Mouse (Mus musculus): ENCODE measurements around the gene Vmp1. TPM values are rescaled to one million over a fixed set of nuclear protein-coding genes. Genes with fewer than 3 reads are reported as not detected.

The Vmp1 gene
- polyA plus RNA-seq, 1 experiment: 55.3 TPM

GRCm38 (mm10) chr11:86650676-86651075, 33.0 kb downstream of the Vmp1 start:
- TF ChIP-seq POLR2A (IDR thresholded peaks at IDR 0.05; ENCODE audit: low read depth, low read length) (no peak), CTCF (conservative IDR thresholded peaks at IDR 0.05; ENCODE audit: insufficient read depth, insufficient read length, low read depth, low read length) (no peak)
- no peaks in the 10 kb centered on the region for H3K27me3 ChIP-seq (replicated peaks; ENCODE audit: control insufficient read depth, insufficient read depth, low read length)
- no peaks in the 10 kb centered on the region; the same call in 1 of the 2 replicates for H3K4me1 ChIP-seq (ENCODE audit: control insufficient read depth, insufficient read depth, low read length)
- 81% methylated on average over 6 of the region's 6 CpGs for WGBS
- no peak for DNase-seq
- no peaks in the 10 kb centered on the region for H3K36me3 ChIP-seq (ENCODE audit: control insufficient read depth, insufficient read depth, low read length)
- H3K27ac ChIP-seq (ENCODE audit: insufficient read depth, low read depth, low read length): no peak overlapping the region
- no peak overlapping the region for H3K4me3 ChIP-seq (ENCODE audit: insufficient read depth, low read depth, low read length)

GRCm38 (mm10) chr11:86649542-86649941, 34.1 kb downstream of the Vmp1 start:
- Histone ChIP-seq H3K27ac (ENCODE audit: insufficient read depth, low read depth, low read length) (no peak overlapping the region), H3K36me3 (ENCODE audit: control insufficient read depth, insufficient read depth, low read length) (no peaks in the 10 kb centered on the region), H3K4me1 (ENCODE audit: control insufficient read depth, insufficient read depth, low read length) (no peaks in the 10 kb centered on the region; the same call in 1 of the 2 replicates), H3K27me3 (replicated peaks; ENCODE audit: control insufficient read depth, insufficient read depth, low read length) (no peaks in the 10 kb centered on the region), H3K4me3 (ENCODE audit: insufficient read depth, low read depth, low read length) (no peak overlapping the region)
- WGBS: 92% methylated on average over 1 of the region's 1 CpGs
- TF ChIP-seq POLR2A (IDR thresholded peaks at IDR 0.05; ENCODE audit: low read depth, low read length) (no peak), CTCF (conservative IDR thresholded peaks at IDR 0.05; ENCODE audit: insufficient read depth, insufficient read length, low read depth, low read length) (no peak)
- DNase-seq: no peak

- 90% methylated on average over 15 of the region's 15 CpGs for WGBS
- Histone ChIP-seq H3K36me3 (ENCODE audit: control insufficient read depth, insufficient read depth, low read length) (0 out of 2 replicates have a peak, but pooled peaks cover 1% of the 10 kb centered on the region), H3K4me3 (ENCODE audit: insufficient read depth, low read depth, low read length) (no peak overlapping the region), H3K27me3 (replicated peaks; ENCODE audit: control insufficient read depth, insufficient read depth, low read length) (no peaks in the 10 kb centered on the region), H3K4me1 (ENCODE audit: control insufficient read depth, insufficient read depth, low read length) (no peaks in the 10 kb centered on the region), H3K27ac (ENCODE audit: insufficient read depth, low read depth, low read length) (no peak overlapping the region)
- TF ChIP-seq CTCF (conservative IDR thresholded peaks at IDR 0.05; ENCODE audit: insufficient read depth, insufficient read length, low read depth, low read length) (no peak), POLR2A (IDR thresholded peaks at IDR 0.05; ENCODE audit: low read depth, low read length) (no peak)
- no peak for DNase-seq
Measured at GRCm38 (mm10) chr11:86647706-86648447, 35.8 kb downstream of the Vmp1 start.

GRCm38 (mm10) chr11:86646885-86647459, 36.7 kb downstream of the Vmp1 start:
- Histone ChIP-seq H3K4me3 (ENCODE audit: insufficient read depth, low read depth, low read length) (no peak overlapping the region), H3K27ac (ENCODE audit: insufficient read depth, low read depth, low read length) (no peak overlapping the region), H3K36me3 (ENCODE audit: control insufficient read depth, insufficient read depth, low read length) (0 out of 2 replicates have a peak, but pooled peaks cover 1% of the 10 kb centered on the region), H3K4me1 (ENCODE audit: control insufficient read depth, insufficient read depth, low read length) (no peaks in the 10 kb centered on the region), H3K27me3 (replicated peaks; ENCODE audit: control insufficient read depth, insufficient read depth, low read length) (no peaks in the 10 kb centered on the region)
- 85% methylated on average over 3 of the region's 3 CpGs for WGBS
- no peak for TF ChIP-seq POLR2A (IDR thresholded peaks at IDR 0.05; ENCODE audit: low read depth, low read length)
- DNase-seq: no peak

- no peak for TF ChIP-seq POLR2A (IDR thresholded peaks at IDR 0.05; ENCODE audit: low read depth, low read length)
- TF ChIP-seq CTCF (conservative IDR thresholded peaks at IDR 0.05; ENCODE audit: insufficient read depth, insufficient read length, low read depth, low read length): no peak
- Histone ChIP-seq H3K4me1 (ENCODE audit: control insufficient read depth, insufficient read depth, low read length) (no peaks in the 10 kb centered on the region), H3K36me3 (ENCODE audit: control insufficient read depth, insufficient read depth, low read length) (0 out of 2 replicates have a peak, but pooled peaks cover 1% of the 10 kb centered on the region), H3K27ac (ENCODE audit: insufficient read depth, low read depth, low read length) (no peak overlapping the region), H3K27me3 (replicated peaks; ENCODE audit: control insufficient read depth, insufficient read depth, low read length) (no peaks in the 10 kb centered on the region), H3K4me3 (ENCODE audit: insufficient read depth, low read depth, low read length) (no peak overlapping the region)
- WGBS: 64% methylated on average over 7 of the region's 7 CpGs
- DNase-seq: no peak
Measured at GRCm38 (mm10) chr11:86646136-86646834, 37.4 kb downstream of the Vmp1 start.

GRCm38 (mm10) chr11:86644553-86644952, 39.1 kb downstream of the Vmp1 start:
- TF ChIP-seq POLR2A (IDR thresholded peaks at IDR 0.05; ENCODE audit: low read depth, low read length) (no peak), CTCF (conservative IDR thresholded peaks at IDR 0.05; ENCODE audit: insufficient read depth, insufficient read length, low read depth, low read length) (no peak)
- Histone ChIP-seq H3K36me3 (ENCODE audit: control insufficient read depth, insufficient read depth, low read length) (0 out of 2 replicates have a peak, but pooled peaks cover 1% of the 10 kb centered on the region), H3K27ac (ENCODE audit: insufficient read depth, low read depth, low read length) (no peak overlapping the region), H3K4me1 (ENCODE audit: control insufficient read depth, insufficient read depth, low read length) (no peaks in the 10 kb centered on the region), H3K4me3 (ENCODE audit: insufficient read depth, low read depth, low read length) (no peak overlapping the region), H3K27me3 (replicated peaks; ENCODE audit: control insufficient read depth, insufficient read depth, low read length) (no peaks in the 10 kb centered on the region)
- no peak for DNase-seq
- WGBS: 94% methylated on average over 4 of the region's 4 CpGs

- H3K27me3 ChIP-seq (replicated peaks; ENCODE audit: control insufficient read depth, insufficient read depth, low read length): no peaks in the 10 kb centered on the region
- WGBS: 48% methylated on average over 4 of the region's 4 CpGs
- H3K27ac ChIP-seq (ENCODE audit: insufficient read depth, low read depth, low read length): no peak overlapping the region
- no peak overlapping the region for H3K4me3 ChIP-seq (ENCODE audit: insufficient read depth, low read depth, low read length)
- TF ChIP-seq CTCF (conservative IDR thresholded peaks at IDR 0.05; ENCODE audit: insufficient read depth, insufficient read length, low read depth, low read length) (no peak), POLR2A (IDR thresholded peaks at IDR 0.05; ENCODE audit: low read depth, low read length) (no peak)
- H3K4me1 ChIP-seq (ENCODE audit: control insufficient read depth, insufficient read depth, low read length): no peaks in the 10 kb centered on the region
- H3K36me3 ChIP-seq (ENCODE audit: control insufficient read depth, insufficient read depth, low read length): 0 out of 2 replicates have a peak, but pooled peaks cover 1% of the 10 kb centered on the region
- DNase-seq: no peak
Measured at GRCm38 (mm10) chr11:86641714-86642113, 41.9 kb downstream of the Vmp1 start.
